Mouse (Mus musculus): ENCODE data around the gene Ankrd53. TPM values are rescaled to one million over a fixed set of nuclear protein-coding genes. Genes with fewer than 3 reads are reported as not detected.

Gene Ankrd53
- polyA plus RNA-seq (2012; fragmentation: generic; extraction: Trizol): 0.04 TPM
- long read RNA-seq, experiment 1: 0 reads
- long read RNA-seq, experiment 2: 0 reads

- Histone ChIP-seq H3K79me2 (ENCODE audit: control insufficient read depth, insufficient read depth) (no peaks in the 10 kb centered on the region), H3K36me3 (ENCODE audit: control insufficient read depth, insufficient read depth) (no peaks in the 10 kb centered on the region), H3K27me3 (ENCODE audit: control insufficient read depth, insufficient read depth, insufficient read length) (peaks cover 10% of the 10 kb centered on the region), H3ac (ENCODE audit: control insufficient read depth, insufficient read length, low read depth) (no peak within 1 kb of the TSS), H3K79me3 (ENCODE audit: low read depth) (no peaks in the 10 kb centered on the region), H3K4me3 (ENCODE audit: insufficient read depth, poor library complexity, severe bottlenecking) (no peak within 1 kb of the TSS)
- no peak for TF ChIP-seq CEBPB (IDR thresholded peaks at IDR 0.05; ENCODE audit: low read depth)
- no peak for TF ChIP-seq MYOG (IDR thresholded peaks at IDR 0.05; ENCODE audit: control insufficient read depth, extremely low read depth, insufficient read length)
- no peak for TF ChIP-seq MAX (IDR thresholded peaks at IDR 0.05)
- no peak for TF ChIP-seq CTCF (IDR thresholded peaks at IDR 0.05; ENCODE audit: control insufficient read depth, insufficient read depth, insufficient read length)
- no peak for TF ChIP-seq USF1 (IDR thresholded peaks at IDR 0.05; ENCODE audit: low read depth)
- no peak for TF ChIP-seq MYOD1 (IDR thresholded peaks at IDR 0.05; ENCODE audit: control insufficient read depth, insufficient read length, low read depth)
- no peak for TF ChIP-seq FOSL1 (IDR thresholded peaks at IDR 0.05; ENCODE audit: insufficient read depth, low read length, poor library complexity, severe bottlenecking)
Measured at GRCm38 (mm10) chr6:83762344-83762743, at the start of gene Ankrd53. Gene Ankrd53 (plus strand): TSS chr6:83762644.

- H3K79me2 ChIP-seq (ENCODE audit: control insufficient read depth, insufficient read depth): no peaks in the 10 kb centered on the region
- no peak for TF ChIP-seq MYOD1 (IDR thresholded peaks at IDR 0.05; ENCODE audit: control insufficient read depth, insufficient read length, low read depth)
- no peak for TF ChIP-seq MYOG (IDR thresholded peaks at IDR 0.05; ENCODE audit: control insufficient read depth, extremely low read depth, insufficient read length)
- no peak for TF ChIP-seq USF1 (IDR thresholded peaks at IDR 0.05; ENCODE audit: low read depth)
- no peak for TF ChIP-seq FOSL1 (IDR thresholded peaks at IDR 0.05; ENCODE audit: insufficient read depth, low read length, poor library complexity, severe bottlenecking)
- no peak for TF ChIP-seq CEBPB (IDR thresholded peaks at IDR 0.05; ENCODE audit: low read depth)
- no peak for TF ChIP-seq MAX (IDR thresholded peaks at IDR 0.05)
- TF ChIP-seq CTCF (IDR thresholded peaks at IDR 0.05; ENCODE audit: control insufficient read depth, insufficient read depth, insufficient read length): no peak
- H3ac ChIP-seq (ENCODE audit: control insufficient read depth, insufficient read length, low read depth): no peak overlapping the region
- no peak overlapping the region for H3K4me3 ChIP-seq (ENCODE audit: insufficient read depth, poor library complexity, severe bottlenecking)
- H3K36me3 ChIP-seq (ENCODE audit: control insufficient read depth, insufficient read depth): no peaks in the 10 kb centered on the region
- H3K79me3 ChIP-seq (ENCODE audit: low read depth): no peaks in the 10 kb centered on the region
- peaks cover 48% of the 10 kb centered on the region for H3K27me3 ChIP-seq (ENCODE audit: control insufficient read depth, insufficient read depth, insufficient read length)
Measured at GRCm38 (mm10) chr6:83713271-83714136, 48.9 kb upstream of the Ankrd53 start.

GRCm38 (mm10) chr6:83714221-83715123 lies 48.0 kb upstream of the Ankrd53 start:
- Histone ChIP-seq H3K79me3 (ENCODE audit: low read depth) (no peaks in the 10 kb centered on the region), H3K79me2 (ENCODE audit: control insufficient read depth, insufficient read depth) (no peaks in the 10 kb centered on the region), H3K4me3 (ENCODE audit: insufficient read depth, poor library complexity, severe bottlenecking) (no peak overlapping the region), H3K27me3 (ENCODE audit: control insufficient read depth, insufficient read depth, insufficient read length) (peaks cover 38% of the 10 kb centered on the region), H3ac (ENCODE audit: control insufficient read depth, insufficient read length, low read depth) (no peak overlapping the region), H3K36me3 (ENCODE audit: control insufficient read depth, insufficient read depth) (no peaks in the 10 kb centered on the region)
- no peak for TF ChIP-seq CTCF (IDR thresholded peaks at IDR 0.05; ENCODE audit: control insufficient read depth, insufficient read depth, insufficient read length)

GRCm38 (mm10) chr6:83715461-83716196 lies 46.8 kb upstream of the Ankrd53 start:
- TF ChIP-seq CTCF (IDR thresholded peaks at IDR 0.05; ENCODE audit: control insufficient read depth, insufficient read depth, insufficient read length): no peak
- no peak for TF ChIP-seq MAX (IDR thresholded peaks at IDR 0.05)
- TF ChIP-seq MYOD1 (IDR thresholded peaks at IDR 0.05; ENCODE audit: control insufficient read depth, insufficient read length, low read depth): no peak
- no peak for TF ChIP-seq FOSL1 (IDR thresholded peaks at IDR 0.05; ENCODE audit: insufficient read depth, low read length, poor library complexity, severe bottlenecking)
- no peak for TF ChIP-seq MYOG (IDR thresholded peaks at IDR 0.05; ENCODE audit: control insufficient read depth, extremely low read depth, insufficient read length)
- TF ChIP-seq USF1 (IDR thresholded peaks at IDR 0.05; ENCODE audit: low read depth): no peak
- TF ChIP-seq CEBPB (IDR thresholded peaks at IDR 0.05; ENCODE audit: low read depth): no peak
- Histone ChIP-seq H3K4me3 (ENCODE audit: insufficient read depth, poor library complexity, severe bottlenecking) (no peak overlapping the region), H3K79me2 (ENCODE audit: control insufficient read depth, insufficient read depth) (no peaks in the 10 kb centered on the region), H3ac (ENCODE audit: control insufficient read depth, insufficient read length, low read depth) (no peak overlapping the region), H3K79me3 (ENCODE audit: low read depth) (no peaks in the 10 kb centered on the region), H3K36me3 (ENCODE audit: control insufficient read depth, insufficient read depth) (no peaks in the 10 kb centered on the region), H3K27me3 (ENCODE audit: control insufficient read depth, insufficient read depth, insufficient read length) (peaks cover 38% of the 10 kb centered on the region)

DNA sequence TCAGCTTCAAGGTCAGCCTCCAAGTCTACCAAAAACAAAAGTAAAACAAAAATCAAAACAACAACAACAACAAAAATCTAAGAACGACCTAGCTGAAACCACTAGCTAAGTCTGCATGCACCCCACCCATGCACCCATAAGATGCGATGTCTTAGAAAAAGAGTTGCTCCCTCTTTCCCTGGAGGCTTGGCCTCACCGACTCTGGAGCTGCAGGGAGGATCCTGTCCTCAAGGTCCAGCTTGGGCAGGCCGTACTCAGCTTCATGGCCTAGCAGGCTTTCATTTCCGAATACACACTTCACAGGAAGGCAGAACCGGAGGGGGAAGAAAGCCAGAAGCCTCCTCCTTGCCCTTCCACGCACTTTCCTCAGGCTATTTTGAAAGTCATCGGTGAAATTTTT lies 45.4 kb upstream of the Ankrd53 start:
- TF ChIP-seq MYOG (IDR thresholded peaks at IDR 0.05; ENCODE audit: control insufficient read depth, extremely low read depth, insufficient read length) (no peak), MYOD1 (IDR thresholded peaks at IDR 0.05; ENCODE audit: control insufficient read depth, insufficient read length, low read depth) (no peak), MAX (IDR thresholded peaks at IDR 0.05) (no peak), CEBPB (IDR thresholded peaks at IDR 0.05; ENCODE audit: low read depth) (no peak), USF1 (IDR thresholded peaks at IDR 0.05; ENCODE audit: low read depth) (no peak)
- Histone ChIP-seq H3K27me3 (ENCODE audit: control insufficient read depth, insufficient read depth, insufficient read length) (peaks cover 46% of the 10 kb centered on the region), H3K36me3 (ENCODE audit: control insufficient read depth, insufficient read depth) (no peaks in the 10 kb centered on the region)

More for the DNA sequence above, 45.4 kb upstream of the Ankrd53 start:
- Histone ChIP-seq H3K79me2 (ENCODE audit: control insufficient read depth, insufficient read depth) (no peaks in the 10 kb centered on the region), H3ac (ENCODE audit: control insufficient read depth, insufficient read length, low read depth) (no peak overlapping the region), H3K4me3 (ENCODE audit: insufficient read depth, poor library complexity, severe bottlenecking) (no peak overlapping the region), H3K79me3 (ENCODE audit: low read depth) (no peaks in the 10 kb centered on the region)

Measured in C2C12 (cell line).